Mouse (Mus musculus) ES-Bruce4 (cell line): ENCODE data around the gene Tmem132d. TPM values are rescaled to one million over a fixed set of nuclear protein-coding genes. Genes with fewer than 3 reads are reported as not detected.
A peak's percentile ranks its signal among the peaks of the same experiment; 100 is the strongest.

Experiments
- H3K27ac ChIP-seq: 2 replicates; pipeline ENCODE4 v1.5.1; 2012; ENCODE audit warnings: low read length, inconsistent platforms; ENCODE audit not compliant: insufficient read depth
- H3K27me3 ChIP-seq: 2 replicates; pipeline ENCODE4 v1.6.1; 2012; ENCODE audit warnings: mild to moderate bottlenecking, low read length, inconsistent platforms; ENCODE audit not compliant: control insufficient read depth, poor library complexity, insufficient read depth, severe bottlenecking
- H3K36me3 ChIP-seq: 2 replicates; pipeline ENCODE4 v1.6.1; 2012; ENCODE audit warnings: inconsistent platforms, mild to moderate bottlenecking, low read length, moderate library complexity; ENCODE audit not compliant: control insufficient read depth, poor library complexity, insufficient read depth, severe bottlenecking
- H3K4me1 ChIP-seq: one replicate; pipeline ENCODE4 v1.8.1; 2011; ENCODE audit warnings: low read length; ENCODE audit not compliant: control insufficient read depth, insufficient read depth
- H3K4me3 ChIP-seq: 2 replicates; pipeline ENCODE4 v1.5.1; 2011; ENCODE audit warnings: low read depth, mild to moderate bottlenecking, low read length
- H3K9ac ChIP-seq: 2 replicates; pipeline ENCODE4 v1.6.1; 2012; ENCODE audit warnings: low read depth, mild to moderate bottlenecking, inconsistent platforms; ENCODE audit not compliant: poor library complexity, severe bottlenecking
- H3K9me3 ChIP-seq: replicated peaks from 2 replicates; pipeline ENCODE4 v1.6.1; 2012; ENCODE audit warnings: mild to moderate bottlenecking, low read length, inconsistent platforms; ENCODE audit not compliant: control insufficient read depth, poor library complexity, insufficient read depth, severe bottlenecking
- CTCF ChIP-seq: IDR thresholded peaks from one replicate; pipeline ENCODE4 v1.8.1; 2011; ENCODE audit warnings: low read depth, low read length
- EP300 ChIP-seq: IDR thresholded peaks from 2 replicates; pipeline ENCODE4 v1.6.1; 2011; ENCODE audit warnings: low read depth, low read length; ENCODE audit not compliant: insufficient read depth
- POLR2A ChIP-seq: IDR thresholded peaks from one replicate; pipeline ENCODE4 v1.8.1; 2011; ENCODE audit warnings: low read length; ENCODE audit not compliant: insufficient read depth
- polyA plus RNA-seq: library from polyadenylated mRNA; stranded (reverse); fragments of >200 nt; gene quantifications from 2 replicates; pipeline ENCODE4 v1.2.4, GENCODE M21; 2011; ENCODE audit warnings: low read depth; ENCODE audit not compliant: missing spikeins, insufficient read depth, insufficient read length

Tmem132d gene
- polyA plus RNA-seq, 1 experiment = 0.19 TPM

GRCm38 (mm10) chr5:128455732-128456131 lies 22.9 kb upstream of the Tmem132d start:
- Histone ChIP-seq H3K4me1 (no peaks in the 10 kb centered on the region), H3K27me3 (no peaks in the 10 kb centered on the region), H3K9ac (no peak overlapping the region), H3K27ac (no peak overlapping the region), H3K36me3 (no peaks in the 10 kb centered on the region), H3K4me3 (no peak overlapping the region), H3K9me3 (no peaks in the 10 kb centered on the region)
- no peak for TF ChIP-seq EP300
- TF ChIP-seq POLR2A = no peak
- TF ChIP-seq CTCF = no peak

GRCm38 (mm10) chr5:128452196-128452595 lies 19.3 kb upstream of the Tmem132d start:
- H3K27ac ChIP-seq = no peak overlapping the region
- H3K4me1 ChIP-seq = no peaks in the 10 kb centered on the region
- no peak overlapping the region for H3K4me3 ChIP-seq
- H3K9ac ChIP-seq = no peak overlapping the region
- H3K9me3 ChIP-seq = no peaks in the 10 kb centered on the region
- no peaks in the 10 kb centered on the region for H3K36me3 ChIP-seq
- H3K27me3 ChIP-seq = no peaks in the 10 kb centered on the region
- TF ChIP-seq CTCF (no peak), POLR2A (no peak), EP300 (no peak)

GRCm38 (mm10) chr5:128450808-128451207 lies 17.9 kb upstream of the Tmem132d start:
- Histone ChIP-seq H3K36me3 (no peaks in the 10 kb centered on the region), H3K4me3 (no peak overlapping the region), H3K27ac (no peak overlapping the region), H3K27me3 (no peaks in the 10 kb centered on the region), H3K9ac (no peak overlapping the region), H3K4me1 (no peaks in the 10 kb centered on the region), H3K9me3 (no peaks in the 10 kb centered on the region)
- TF ChIP-seq EP300 = no peak
- TF ChIP-seq POLR2A = no peak
- peak; percentile 74 for TF ChIP-seq CTCF

GRCm38 (mm10) chr5:128444876-128445275 lies 12.0 kb upstream of the Tmem132d start:
- no peak overlapping the region for H3K9ac ChIP-seq
- no peak overlapping the region; the same call in 1 of the 2 replicates for H3K4me3 ChIP-seq
- H3K27me3 ChIP-seq = no peaks in the 10 kb centered on the region

GRCm38 (mm10) chr5:128443848-128444247 lies 11.0 kb upstream of the Tmem132d start:
- H3K36me3 ChIP-seq = no peaks in the 10 kb centered on the region
- peak overlapping the region; percentile 63 for H3K4me3 ChIP-seq
- peaks cover 4% of the 10 kb centered on the region for H3K4me1 ChIP-seq
- H3K9me3 ChIP-seq = no peaks in the 10 kb centered on the region
- no peak overlapping the region for H3K9ac ChIP-seq
- TF ChIP-seq EP300 = no peak
- no peak for TF ChIP-seq POLR2A
- no peak for TF ChIP-seq CTCF
- no peak overlapping the region for H3K27ac ChIP-seq
- H3K27me3 ChIP-seq = no peaks in the 10 kb centered on the region

More at GRCm38 (mm10) chr5:128444876-128445275, 12.0 kb upstream of the Tmem132d start:
- no peaks in the 10 kb centered on the region for H3K9me3 ChIP-seq
- H3K36me3 ChIP-seq = no peaks in the 10 kb centered on the region
- peaks cover 4% of the 10 kb centered on the region for H3K4me1 ChIP-seq
- no peak for TF ChIP-seq CTCF
- TF ChIP-seq POLR2A = no peak
- TF ChIP-seq EP300 = no peak
- H3K27ac ChIP-seq = no peak overlapping the region

GRCm38 (mm10) chr5:128441121-128441520 lies 8.2 kb upstream of the Tmem132d start:
- H3K27ac ChIP-seq = no peak overlapping the region
- no peaks in the 10 kb centered on the region for H3K36me3 ChIP-seq
- no peaks in the 10 kb centered on the region for H3K9me3 ChIP-seq
- no peak for TF ChIP-seq POLR2A
- no peak for TF ChIP-seq CTCF
- H3K9ac ChIP-seq = no peak overlapping the region
- H3K27me3 ChIP-seq = no peaks in the 10 kb centered on the region
- H3K4me3 ChIP-seq = no peak overlapping the region
- peaks cover 4% of the 10 kb centered on the region for H3K4me1 ChIP-seq
